Mouse (Mus musculus): Measurements from ENCODE around the gene Slc5a4b. TPM values are rescaled to one million over a fixed set of nuclear protein-coding genes. Genes with fewer than 3 reads are reported as not detected.

The Slc5a4b gene
- total RNA-seq, 2 experiments from 2014 or later: not detected

Small RNA genes within 50 kb of the gene (microRNA-seq; reads per million reads assigned to microRNA genes)
- gene Mir6409 (ENCODE audit: borderline replicate concordance in 2 of 2): 0 reads per million in 2 experiments

Other genes starting within 250 kb of the Slc5a4b start
- gene Derl3, start 217.5 kb downstream of the Slc5a4b start, total RNA-seq (2021): not detected
- gene Smarcb1, start 189.3 kb downstream of the Slc5a4b start, total RNA-seq (2021): 10 to 100 TPM; 14.9 to 15.2 TPM
- 1,000 to 10,000 TPM; 1,309 to 1,319 TPM for gene Chchd10, start 177.8 kb downstream of the Slc5a4b start, total RNA-seq (2021)
- 1 to 10 TPM; 1.7 to 3.3 TPM for gene Mmp11, start 174.5 kb downstream of the Slc5a4b start, total RNA-seq (2021)
- not detected for gene Gm867, start 170.3 kb downstream of the Slc5a4b start, total RNA-seq (2021)
- not detected for gene Vpreb3, start 167.9 kb downstream of the Slc5a4b start, total RNA-seq (2021)
- not detected for gene Gm5134, start 156.4 kb downstream of the Slc5a4b start, total RNA-seq (2021)
- 1 to 10 TPM; 5.5 to 9.6 TPM for gene Zfp280b, start 78.3 kb downstream of the Slc5a4b start, total RNA-seq (2021)
- gene Slc5a4a, start 36.5 kb upstream of the Slc5a4b start, total RNA-seq (2021): not detected
- 1 to 10 TPM; 2.7 to 4.4 TPM for gene Prmt2, start 126.9 kb upstream of the Slc5a4b start, total RNA-seq (2021)
- gene S100b, start 142.9 kb upstream of the Slc5a4b start, total RNA-seq (2021): 1 to 10 TPM; 4.3 to 6.1 TPM
- 1 to 10 TPM; 4.7 to 5.5 TPM for gene Dip2a, start 234.3 kb upstream of the Slc5a4b start, total RNA-seq (2021)

Measured in gastrocnemius, postnatal 25 days (tissue).